9 mouse cellular contexts compared by ENCODE assay signal in the genomic region with DNA sequence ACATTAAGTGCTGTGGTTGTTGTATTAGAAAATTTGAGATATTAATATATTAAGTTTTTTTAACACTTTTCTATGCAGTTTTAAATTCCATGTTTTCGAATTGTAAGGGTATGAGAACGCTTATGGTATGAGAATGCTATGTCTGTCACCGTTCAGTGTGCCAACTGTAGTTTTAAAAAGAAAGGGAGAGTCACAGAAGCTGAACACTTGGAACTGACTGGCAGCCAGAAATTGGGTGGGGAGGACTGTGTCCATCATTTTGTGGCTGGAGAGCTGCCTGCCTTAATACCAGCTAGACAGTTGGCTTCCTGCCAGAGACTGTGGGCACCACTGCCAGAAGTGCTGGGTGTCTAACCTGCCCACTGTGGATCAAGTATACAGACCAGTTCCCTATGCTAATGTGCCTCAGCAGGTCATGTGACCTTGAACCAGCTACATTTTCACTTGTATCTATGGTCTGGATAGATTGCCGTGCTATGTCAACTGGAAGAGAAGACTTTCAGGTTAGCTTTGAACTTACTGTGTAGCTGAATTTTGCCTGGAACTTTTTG. TPM values are rescaled to one million over a fixed set of nuclear protein-coding genes. Genes with fewer than 3 reads are reported as not detected.
A peak's percentile ranks its signal among the peaks of the same experiment; 100 is the strongest.
DNase-seq lines count a peak whose midpoint lies in the region; ATAC-seq and TF ChIP-seq lines count a peak whose summit lies in the region.
"Had no signal": no experiment of that assay in that cellular context is flagged by ENCODE, and none has a peak within 500 bp of the region (broad histone marks: within the 10 kb centered on the region; RNA-seq: fewer than 3 reads in every experiment).

No protein-coding gene starts in this region.

- peak; percentile 90 to 94 for DNase-seq in cerebellum, postnatal 10 days
- DNase-seq in lung, adult 2 months, result peak; percentile 5
- DNase-seq in lung, postnatal 14 days, result no peak
- DNase-seq in cerebellum, postnatal 36 days, result peak; percentile 10 to 14
- DNase-seq in layer of hippocampus, adult 2 months (ENCODE audit: low spot score in 2 of 2), result no peak
- no peak for DNase-seq in natural killer cell, adult 2 months (ENCODE audit: low spot score in 2 of 2)

- no peak for TF ChIP-seq POLR2A in lung, adult 2 months (IDR thresholded peaks at IDR 0.05; ENCODE audit: borderline replicate concordance, extremely low read depth, low read depth, low read length)

- no peak overlapping the region for H3K27ac ChIP-seq in layer of hippocampus, adult 2 months
- H3K27ac ChIP-seq: midbrain, embryonic 12.5 days had no signal

- WGBS in lung, adult 2 months, result 81% methylated on average over 4 of the region's 4 CpGs

- no peak for TF ChIP-seq CTCF in lung, adult 2 months (IDR thresholded peaks at IDR 0.05; ENCODE audit: insufficient read depth, low read length)
- TF ChIP-seq CTCF in layer of hippocampus, adult 2 months (conservative IDR thresholded peaks at IDR 0.05), result no peak

- H3K4me1 ChIP-seq in lung, adult 2 months (ENCODE audit: control insufficient read depth, insufficient read depth, low read length), result no peaks in the 10 kb centered on the region
- H3K4me1 ChIP-seq: midbrain, embryonic 12.5 days had no signal

- ATAC-seq in cerebellum, adult (ENCODE audit: insufficient number of reproducible peaks, low FRiP score, low TSS enrichment), result no peak
- peak; percentile 49; the same call in 1 of the 2 replicates for ATAC-seq in megakaryocyte progenitor cell, adult 5-6 weeks (replicated peaks; ENCODE audit: poor library complexity)

- no peak overlapping the region for H3K4me3 ChIP-seq in lung, adult 2 months (replicated peaks; ENCODE audit: extremely low read depth, low read depth, low read length)
- no peak overlapping the region for H3K4me3 ChIP-seq in layer of hippocampus, adult 2 months
- H3K4me3 ChIP-seq: midbrain, embryonic 12.5 days had no signal

RNA-seq across cellular contexts. Expression of a gene that starts 18.1 kb away (rescaled TPM):
- polyA plus RNA-seq in lung, adult 2 months (2012; rRNA removed), result 3.9 and 7.4 TPM in 2 replicates
- 38.0 and 44.5 TPM in 2 replicates for total RNA-seq in megakaryocyte progenitor cell, adult 5-6 weeks (2015)
- 56.2 and 63.8 TPM in 2 replicates for total RNA-seq in megakaryocyte progenitor cell, adult 5-6 weeks (2017)
- 10 to 100 TPM; 21.2 to 25.2 TPM for total RNA-seq in layer of hippocampus, adult 2 months (2021)

Comparison
In these comparisons a context has a peak if more than half of its experiments do, and no peak if none do; other contexts are left out.
1. DNase-seq: peak in cerebellum, postnatal 10 days (2 of 2), lung, adult 2 months (single experiment) and cerebellum, postnatal 36 days (2 of 2); none in lung, postnatal 14 days (single experiment), layer of hippocampus, adult 2 months (0 of 2) and natural killer cell, adult 2 months (0 of 2).